Mouse (Mus musculus) hematopoietic stem cell, adult 5-6 weeks (primary cell): ENCODE measurements at regions not wholly inside any gene's neighbourhood (a gene's known extent, or its start where the extent isn't known, plus 50 kb on each side); places are given as distances from the start of the nearest gene placed in this dataset.
A peak's percentile ranks its signal among the peaks of the same experiment; 100 is the strongest.

Source experiments
- ATAC-seq, 2 experiments: fragments of 125-278 bp in 1 of 2; replicated peaks in 1 of 2; 2 replicates each; pipeline ENCODE4 v1.8.0; 2016 to 2017; ENCODE audit warnings: inconsistent platforms in 2 of 2, mild to moderate bottlenecking in 2 of 2, moderate number of reproducible peaks in 2 of 2, low read depth in 1 of 2, moderate TSS enrichment in 1 of 2; ENCODE audit not compliant: low FRiP score in 2 of 2, poor library complexity in 2 of 2, severe bottlenecking in 2 of 2, insufficient read depth in 1 of 2, low TSS enrichment in 1 of 2

GRCm38 (mm10) chrX:147616374-147616773 lies 62.5 kb upstream of the Lrch2 start:
- ATAC-seq, result no peak

DNA sequence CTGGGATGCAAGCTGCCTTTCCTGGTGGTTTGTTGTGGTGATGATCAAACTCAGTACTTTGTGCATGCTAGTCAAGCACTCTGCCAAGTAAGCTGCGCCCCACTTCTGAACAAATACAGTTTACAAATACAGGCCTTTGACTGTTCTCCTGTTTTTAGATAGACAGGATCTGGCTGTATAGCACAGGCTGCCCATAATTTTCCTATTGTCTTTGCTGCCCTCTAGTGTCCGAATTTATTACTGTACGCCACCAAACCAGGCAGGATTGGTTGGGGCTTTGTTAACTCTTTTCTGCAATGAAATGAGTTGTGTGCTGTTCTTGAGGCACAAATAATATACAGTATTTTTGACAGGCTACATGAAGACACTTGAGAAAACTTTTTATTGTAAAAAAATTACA lies 54.8 kb upstream of the Lrch2 start:
- ATAC-seq, result peak; percentile 45 to 56; a peak in 3 of 4 replicates
